Mouse (Mus musculus): ENCODE data around the gene C1qb. TPM values are rescaled to one million over a fixed set of nuclear protein-coding genes. Genes with fewer than 3 reads are reported as not detected.

Gene C1qb
- 10 to 100 TPM; 36.1 to 43.9 TPM for total RNA-seq (2021)
- long read RNA-seq, experiment 1, transcript C1qb-201 (3 exons, 1,088 nt) = major isoform, 60 of 63 reads
- long read RNA-seq, experiment 1, partial matches to known transcripts = 1 of 63 reads
- long read RNA-seq, experiment 1, other reads (novel, unspliced or antisense) = 2 of 63 reads
- long read RNA-seq, experiment 2, transcript C1qb-201 (3 exons, 1,088 nt) = major isoform, 48 of 48 reads
- long read RNA-seq, experiment 2, partial matches to known transcripts = 0 of 48 reads
- long read RNA-seq, experiment 2, other reads (novel, unspliced or antisense) = 0 of 48 reads

DNA sequence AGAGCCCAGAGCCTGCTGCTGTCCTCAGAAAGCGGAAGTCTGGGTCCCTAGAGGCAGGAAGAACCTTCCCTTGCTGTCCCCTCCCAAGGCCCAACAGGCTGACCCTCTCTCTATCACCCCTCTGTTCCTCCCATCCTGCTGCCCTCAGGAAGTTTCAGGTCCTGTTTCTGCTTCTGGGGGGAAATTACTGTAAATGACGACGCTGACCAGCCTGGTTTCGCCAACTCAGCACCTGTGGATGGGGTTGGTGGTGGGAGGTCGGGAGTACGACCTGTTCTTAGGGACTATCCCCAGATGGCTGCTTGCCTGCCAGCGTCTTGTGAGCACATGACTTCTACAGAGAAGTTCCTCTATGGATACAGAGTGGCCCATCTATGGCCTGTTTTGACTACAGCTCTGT, at the start of gene C1qb:
Gene C1qb (minus strand): TSS at position 87 of the 400 bp plus-strand sequence.
- peak in 1 of 2 experiments; percentile 43 for DNase-seq (ENCODE audit: low spot score in 2 of 2)
- intact Hi-C loops (cut with DNase I) = no loop called here

DNA sequence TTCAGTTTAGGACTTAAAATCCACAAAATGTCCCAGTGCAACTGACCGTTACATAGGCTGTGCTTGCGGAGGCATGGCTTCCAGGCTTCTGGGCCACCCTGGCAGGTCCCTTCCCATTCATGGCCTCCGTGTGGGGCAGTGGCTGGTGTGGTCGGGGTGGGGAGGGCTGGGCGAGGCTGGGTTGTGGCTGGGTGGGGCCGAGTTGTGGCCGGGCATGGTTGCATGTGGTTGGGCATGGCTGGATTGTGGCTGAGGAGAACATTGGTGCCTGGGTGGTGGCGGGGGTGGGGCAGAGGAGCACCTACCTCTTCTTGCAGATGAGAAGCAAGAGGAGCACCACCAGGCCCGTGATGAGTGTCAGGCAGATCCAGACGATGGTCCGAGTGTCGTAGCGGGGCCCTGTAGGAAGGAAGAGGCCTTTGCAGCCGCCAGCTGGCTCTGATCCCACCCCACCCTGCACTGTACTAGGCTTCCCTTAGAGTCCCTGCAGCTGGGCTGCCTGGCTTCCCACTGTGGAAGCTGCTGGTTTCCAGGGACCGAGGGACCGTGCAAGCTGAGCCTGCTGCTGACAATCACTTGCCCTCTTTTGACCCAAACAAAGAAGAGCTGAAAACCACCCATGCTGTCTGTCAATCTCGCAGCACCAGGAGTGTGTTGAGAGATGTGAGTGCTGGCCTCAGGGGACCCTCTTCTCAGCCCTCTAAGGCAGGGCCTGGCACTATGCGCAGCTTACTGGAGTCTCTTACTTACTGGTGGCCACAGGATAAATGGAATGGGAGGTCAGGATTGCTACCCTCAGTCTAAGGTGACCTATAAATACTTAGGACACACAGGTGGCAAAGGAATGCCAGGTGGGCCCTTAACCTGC, 49.0 kb upstream of the C1qb start:
- DNase-seq (ENCODE audit: low spot score in 2 of 2) = no peak
- intact Hi-C loops (cut with DNase I) = no loop called here

DNA sequence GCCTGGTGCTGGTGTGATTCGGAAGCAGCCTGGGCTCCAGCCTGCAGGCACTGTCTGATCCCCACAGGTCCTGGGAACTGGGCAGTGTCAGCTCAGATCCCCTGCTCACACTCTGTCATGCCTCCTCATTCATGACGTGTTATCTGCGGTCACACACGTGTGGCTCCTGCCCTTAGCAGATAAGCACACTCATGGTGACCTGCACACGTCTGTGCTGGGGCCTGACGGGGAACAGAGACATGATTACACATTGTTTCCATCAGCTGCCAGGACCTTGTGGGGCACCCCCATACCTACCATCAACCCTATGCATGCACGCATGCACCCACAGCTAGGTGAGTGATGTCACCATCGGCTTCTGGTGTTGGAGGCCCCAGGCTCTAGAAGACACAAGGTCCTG, 44.5 kb upstream of the C1qb start:
- no peak for DNase-seq (ENCODE audit: low spot score in 2 of 2)
- intact Hi-C loops (cut with DNase I) = no loop called here

DNA sequence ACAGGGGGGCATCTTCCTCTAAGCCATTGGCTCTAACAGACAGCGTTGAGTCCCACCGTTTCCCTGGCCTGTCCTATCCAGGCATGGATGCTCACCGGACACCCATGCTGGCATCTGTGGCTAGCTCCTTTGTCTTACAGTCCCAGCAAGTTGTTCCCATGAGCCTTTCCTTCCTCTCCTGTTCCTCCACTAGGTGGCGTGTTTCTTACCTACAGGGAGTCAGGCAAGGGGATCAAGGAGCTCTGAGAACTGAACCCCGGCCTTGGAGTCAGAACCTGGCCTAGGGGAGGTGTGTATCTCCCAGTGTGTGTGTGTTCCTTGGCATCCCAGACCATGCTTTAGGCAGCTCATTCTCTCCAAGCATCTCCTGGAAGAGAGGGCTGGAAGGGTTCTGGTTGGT, 42.9 kb upstream of the C1qb start:
- peak; percentile 52 to 60 for DNase-seq (ENCODE audit: low spot score in 2 of 2)

DNA sequence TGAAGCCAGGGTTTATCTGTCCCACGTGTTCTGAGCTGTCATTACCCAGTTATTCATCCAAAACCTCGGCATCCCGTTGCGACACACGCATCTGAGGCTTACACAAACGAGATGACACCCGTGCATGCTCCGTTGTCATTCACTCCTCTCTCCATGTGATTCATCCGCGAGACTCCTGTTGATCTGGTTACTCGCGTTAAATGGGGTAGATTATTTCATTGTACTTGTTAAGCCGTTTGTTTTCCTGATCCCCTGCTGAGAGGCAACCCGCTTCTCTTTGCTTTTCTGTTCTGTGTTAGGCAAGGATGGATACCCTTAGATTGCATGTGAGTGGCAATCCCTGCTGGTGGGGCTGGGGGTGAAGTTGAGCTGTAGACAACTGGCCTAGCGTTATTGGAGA, 39.8 kb upstream of the C1qb start:
- intact Hi-C loops (cut with DNase I) = loop anchor here (5.0 kb wide), 1 partner anchor 56 kb away; no protein-coding TSS in a partner anchor
- peak in 1 of 2 experiments; percentile 30 for DNase-seq (ENCODE audit: low spot score in 2 of 2)

More for the DNA sequence above, 42.9 kb upstream of the C1qb start:
- intact Hi-C loops (cut with DNase I) = loop anchor here (5.0 kb wide), 1 partner anchor 53 kb away; no protein-coding TSS in a partner anchor

DNA sequence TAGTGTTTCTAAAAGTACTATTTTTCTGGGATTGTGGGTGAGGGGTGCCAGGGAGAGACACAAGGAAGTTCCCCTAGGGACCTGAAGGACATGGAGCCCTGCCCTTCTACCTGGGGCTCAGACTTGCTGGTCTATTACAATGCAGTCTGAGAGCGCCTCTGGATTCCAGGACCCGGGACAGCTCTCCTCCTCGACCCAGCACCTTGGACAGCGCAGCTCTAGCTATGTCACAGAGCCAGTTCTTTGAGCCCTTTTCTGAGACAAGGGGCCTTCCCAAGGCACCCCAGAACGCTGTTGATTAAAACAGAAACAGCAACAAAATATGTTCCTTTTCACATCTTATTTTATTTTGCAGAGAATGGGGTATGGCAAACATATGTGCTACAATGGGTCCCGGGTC, 38.5 kb upstream of the C1qb start:
- intact Hi-C loops (cut with DNase I) = no loop called here
- peak in 1 of 2 experiments; percentile 33 for DNase-seq (ENCODE audit: low spot score in 2 of 2)

DNA sequence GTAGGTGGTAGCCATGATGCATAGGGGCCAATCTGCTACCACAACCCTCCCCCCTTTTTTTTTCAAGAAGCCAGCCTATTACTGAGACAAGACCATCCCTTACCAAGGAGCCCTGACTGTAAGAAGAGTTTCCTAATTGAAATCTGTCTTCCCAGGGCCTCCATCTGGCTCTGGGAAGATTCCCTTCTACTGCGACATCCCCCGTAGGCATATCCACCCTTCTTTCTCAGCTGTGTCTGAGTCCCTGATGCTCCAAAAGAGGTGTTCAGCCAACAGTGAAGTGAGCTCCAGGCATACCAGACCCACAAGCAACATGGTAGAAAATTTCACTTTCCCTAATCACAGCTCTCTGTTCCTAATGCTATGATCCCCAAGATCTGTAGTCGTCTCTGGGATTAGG, 33.5 kb upstream of the C1qb start:
- DNase-seq (ENCODE audit: low spot score in 2 of 2) = peak in 1 of 2 experiments; percentile 28
- intact Hi-C loops (cut with DNase I) = no loop called here

DNA sequence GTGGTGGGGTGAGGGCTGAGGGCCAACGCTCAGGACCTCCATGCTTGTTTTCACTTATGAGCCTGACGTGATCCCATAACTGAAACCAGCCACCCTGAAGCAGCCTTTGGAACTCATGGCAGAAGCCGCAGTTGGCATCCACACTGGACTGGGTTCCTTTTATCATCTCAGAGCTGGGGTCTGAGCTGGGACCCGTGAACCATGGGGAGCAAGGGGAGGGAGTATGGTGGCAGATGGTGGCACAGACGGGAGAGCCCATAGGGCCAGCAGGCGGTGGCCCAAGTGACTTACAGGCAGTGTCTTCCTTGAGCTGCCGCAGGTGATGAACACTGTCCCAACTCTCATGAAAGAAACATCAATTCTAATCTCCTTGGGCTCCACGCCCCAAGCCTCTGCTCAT, 32.8 kb upstream of the C1qb start:
- no peak for DNase-seq (ENCODE audit: low spot score in 2 of 2)
- intact Hi-C loops (cut with DNase I) = no loop called here

DNA sequence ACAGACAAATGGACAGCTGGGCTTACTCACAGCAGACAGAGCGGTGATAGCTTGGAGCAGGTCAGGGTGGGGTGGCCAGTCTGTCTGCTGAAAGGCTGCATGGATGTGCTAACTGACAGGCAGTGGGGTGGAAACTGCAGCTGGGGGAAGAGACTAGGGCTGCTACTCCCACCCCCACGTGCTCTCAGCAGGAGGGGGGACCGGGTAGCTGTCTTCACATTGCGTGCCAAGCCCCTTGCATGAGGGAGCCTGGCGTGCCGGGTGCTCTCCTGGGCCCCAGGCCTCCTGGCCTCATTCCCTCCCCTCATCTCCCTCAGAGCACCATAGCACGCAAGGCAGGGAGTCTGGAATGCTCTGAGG, 31.2 kb upstream of the C1qb start:
- DNase-seq (ENCODE audit: low spot score in 2 of 2) = no peak
- intact Hi-C loops (cut with DNase I) = no loop called here

DNA sequence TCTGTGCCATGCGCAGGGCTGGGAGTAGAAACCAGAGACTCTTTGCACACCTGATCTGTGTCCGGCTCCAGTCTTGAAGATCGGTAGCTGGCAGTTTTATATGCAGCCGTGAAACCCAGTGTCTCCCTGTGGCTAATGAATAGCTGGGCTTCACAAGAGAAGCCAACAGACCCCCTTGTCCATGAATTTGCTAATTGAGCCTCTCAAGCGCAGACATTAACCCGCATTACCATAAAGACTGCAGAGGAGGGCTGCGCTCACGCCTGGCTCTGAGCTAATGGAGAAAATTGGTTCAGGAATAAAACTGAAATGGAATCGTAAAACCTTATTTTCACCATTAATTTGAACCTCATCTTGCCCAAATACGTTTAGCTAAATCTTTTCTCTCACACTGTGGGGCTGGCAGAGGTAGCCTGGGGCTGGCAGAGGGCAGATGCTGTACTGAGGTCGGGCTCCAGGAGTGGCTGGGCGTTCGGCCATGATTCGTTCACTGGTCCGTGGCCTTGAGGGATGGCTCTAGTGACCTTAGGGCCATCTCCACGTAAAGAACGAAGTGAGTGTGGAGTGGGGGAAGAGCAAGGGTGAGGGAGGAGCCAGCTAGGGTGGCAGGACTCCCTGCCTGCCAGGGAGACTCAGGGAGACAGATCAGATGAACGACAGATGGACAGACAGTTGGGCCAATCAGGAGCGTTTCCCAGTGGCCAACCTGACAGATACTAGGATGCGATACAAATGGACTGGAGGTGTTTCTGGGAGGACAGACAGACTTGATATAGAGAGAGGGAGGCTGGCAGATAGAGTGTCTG, 30.6 kb upstream of the C1qb start:
- intact Hi-C loops (cut with DNase I) = no loop called here
- no peak for DNase-seq (ENCODE audit: low spot score in 2 of 2)

DNA sequence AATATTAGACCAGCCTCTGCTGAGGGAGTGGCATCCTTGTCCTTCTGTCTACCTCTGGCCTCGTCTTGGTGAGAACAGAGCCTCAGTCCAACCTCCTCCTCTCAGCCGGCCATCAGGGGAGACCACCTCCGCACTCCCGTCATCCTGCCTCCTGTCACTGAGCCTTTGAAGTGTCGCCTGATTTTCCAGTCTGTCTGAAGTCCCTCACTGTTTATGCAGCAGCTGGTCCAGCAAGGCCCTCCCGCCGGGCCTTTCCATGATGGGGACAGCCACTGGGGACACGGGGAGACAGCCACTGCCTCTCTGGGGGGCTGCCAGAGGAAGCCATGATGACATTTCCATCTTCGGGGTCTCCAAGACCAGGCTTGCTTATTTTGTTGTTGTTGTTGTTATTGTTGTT, 26.9 kb upstream of the C1qb start:
- intact Hi-C loops (cut with DNase I) = no loop called here
- DNase-seq (ENCODE audit: low spot score in 2 of 2) = no peak

DNA sequence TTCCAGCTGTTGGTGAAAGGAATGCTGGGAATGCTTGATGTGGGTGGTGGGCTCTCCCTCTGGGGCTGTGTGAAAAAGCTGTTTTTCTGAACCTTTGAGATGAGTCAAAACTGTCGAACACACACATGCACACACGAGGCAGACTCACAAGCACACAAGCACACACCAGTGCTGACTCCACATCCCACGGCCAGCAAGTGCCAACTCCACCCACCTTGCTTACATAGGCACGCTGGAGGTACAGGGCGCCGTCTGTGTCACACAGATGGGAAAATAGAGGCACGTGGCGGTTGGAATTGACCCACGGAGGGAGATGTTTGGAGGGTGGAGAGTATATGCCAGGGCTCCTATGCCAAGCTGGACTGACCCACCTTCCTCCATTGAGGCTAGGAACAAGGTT, 25.8 kb upstream of the C1qb start:
- intact Hi-C loops (cut with DNase I) = no loop called here
- DNase-seq (ENCODE audit: low spot score in 2 of 2) = peak in 1 of 2 experiments; percentile 30

DNA sequence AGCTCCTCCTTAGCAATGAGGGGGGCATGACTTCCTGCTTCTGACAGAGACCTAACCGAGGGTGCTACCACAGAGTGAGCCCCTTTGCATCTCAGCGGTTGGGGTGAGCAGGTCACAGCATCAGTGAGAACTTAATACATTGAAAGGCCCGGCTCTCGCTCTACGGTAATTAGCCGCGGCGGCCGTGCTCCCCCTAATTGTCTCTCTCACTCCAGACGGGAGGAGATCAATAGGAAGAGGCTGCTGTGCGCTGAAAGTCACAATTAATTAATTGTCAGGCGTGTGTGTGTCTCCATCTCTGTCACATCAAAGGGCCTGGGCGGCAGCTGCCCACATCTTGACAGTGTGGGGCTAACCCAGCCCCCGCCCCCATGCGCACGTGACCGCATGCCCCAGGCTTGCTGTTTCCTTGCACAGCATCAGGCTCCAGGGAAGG, 25.2 kb upstream of the C1qb start:
- no peak for DNase-seq (ENCODE audit: low spot score in 2 of 2)
- intact Hi-C loops (cut with DNase I) = no loop called here

DNA sequence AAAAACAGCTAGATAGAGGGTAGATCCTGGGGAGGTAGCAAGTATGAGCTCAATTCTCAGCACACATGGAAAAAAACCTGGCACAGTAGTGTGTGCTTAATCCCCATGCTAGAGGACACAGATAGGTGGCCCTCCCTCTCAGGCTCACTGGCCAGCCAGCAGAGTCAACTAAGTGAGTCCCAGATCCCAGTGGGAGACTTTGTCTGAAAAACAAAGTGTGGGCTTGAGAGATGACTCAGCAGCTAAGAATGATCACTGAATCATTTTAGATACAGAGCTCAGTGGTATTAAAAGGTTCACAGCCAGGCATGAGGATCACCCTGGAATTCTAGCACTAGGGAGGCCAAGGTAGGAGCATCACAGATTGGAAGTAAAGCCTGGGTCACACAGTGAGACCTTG, 21.8 kb upstream of the C1qb start:
- intact Hi-C loops (cut with DNase I) = loop anchor here (5.0 kb wide), 1 partner anchor 74 kb away; no protein-coding TSS in a partner anchor
- no peak for DNase-seq (ENCODE audit: low spot score in 2 of 2)

DNA sequence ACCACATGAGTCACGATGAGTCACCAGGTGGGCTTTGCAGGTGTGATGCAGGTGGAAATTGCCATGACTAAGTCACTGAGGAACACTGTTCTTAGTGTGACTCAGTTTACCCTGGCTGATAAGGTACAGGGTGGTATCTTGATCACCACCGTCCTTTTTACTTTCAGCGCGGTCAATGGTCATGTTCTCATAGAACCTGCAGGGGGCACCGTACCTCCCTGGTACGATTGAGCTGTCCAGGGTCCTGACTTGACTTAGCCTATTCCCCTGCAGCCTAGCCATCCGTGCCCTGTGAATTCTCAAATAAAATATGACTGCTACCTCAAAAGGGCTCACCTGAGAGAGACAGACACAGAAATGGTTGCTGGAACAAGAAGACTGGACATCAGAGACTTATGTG, 21.0 kb upstream of the C1qb start:
- no peak for DNase-seq (ENCODE audit: low spot score in 2 of 2)
- intact Hi-C loops (cut with DNase I) = loop anchor here (5.0 kb wide), 1 partner anchor 75 kb away; no protein-coding TSS in a partner anchor

DNA sequence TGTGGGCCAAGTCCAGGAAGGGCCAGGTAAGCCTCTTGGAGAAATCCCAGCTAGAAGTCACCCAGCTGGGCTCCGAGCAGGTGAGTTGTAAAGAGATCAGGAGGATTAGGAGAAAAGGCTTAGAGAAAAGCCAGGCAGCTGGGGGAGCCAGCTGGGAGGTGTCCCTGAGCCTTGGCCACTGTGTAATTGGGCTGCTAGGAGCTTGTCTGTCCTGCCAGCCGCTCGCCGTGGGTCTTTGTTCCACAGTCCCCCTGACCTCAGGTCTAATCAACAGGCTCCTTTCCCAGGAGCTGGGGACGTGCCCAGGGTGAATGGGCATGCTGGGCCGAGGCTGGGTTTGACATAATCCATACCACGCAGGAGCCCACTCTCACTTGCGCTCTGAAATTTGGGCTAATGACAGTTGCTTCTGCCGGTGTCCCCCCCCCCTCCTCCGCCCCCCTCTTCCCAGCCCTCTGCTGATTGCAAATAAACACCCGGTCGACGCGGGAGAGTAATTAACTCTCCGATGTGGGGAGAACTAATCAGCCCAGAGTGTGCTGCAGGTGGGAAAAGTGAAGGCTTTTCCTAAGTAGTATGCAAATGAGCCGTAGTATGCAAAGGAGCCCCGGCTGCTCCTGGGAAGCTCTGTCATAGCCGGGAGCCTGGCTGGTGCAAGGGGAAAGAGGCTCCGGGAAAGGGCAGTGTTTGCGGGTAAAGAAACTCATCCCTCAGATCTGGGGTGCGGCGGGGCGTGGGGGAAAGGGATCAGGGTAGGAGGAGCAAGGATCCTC, 19.0 kb upstream of the C1qb start:
- DNase-seq (ENCODE audit: low spot score in 2 of 2) = no peak
- intact Hi-C loops (cut with DNase I) = loop anchor here (5.0 kb wide), 1 partner anchor 77 kb away; no protein-coding TSS in a partner anchor

DNA sequence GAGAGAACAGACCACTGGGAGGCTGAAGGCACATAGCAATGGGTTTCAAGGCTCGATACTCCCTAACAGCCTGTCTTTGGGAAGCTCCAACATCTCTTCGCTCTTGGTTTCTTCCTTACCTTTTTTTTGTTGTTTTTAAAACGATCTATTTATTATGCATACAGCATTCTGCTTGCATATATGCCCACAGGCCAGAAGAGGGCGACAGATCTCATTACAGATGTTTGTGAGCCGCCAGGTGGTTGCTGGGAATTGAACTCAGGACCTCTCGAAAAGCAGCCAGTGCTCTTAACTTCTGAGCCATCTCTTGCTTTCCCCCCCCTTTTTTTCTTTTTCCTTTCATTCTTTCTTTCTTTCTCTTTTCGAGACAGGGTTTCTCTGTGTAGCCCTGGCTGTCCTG, 13.2 kb upstream of the C1qb start:
- intact Hi-C loops (cut with DNase I) = loop anchor here (10.0 kb wide), 1 partner anchor 406 kb away; no protein-coding TSS in a partner anchor
- DNase-seq (ENCODE audit: low spot score in 2 of 2) = no peak

DNA sequence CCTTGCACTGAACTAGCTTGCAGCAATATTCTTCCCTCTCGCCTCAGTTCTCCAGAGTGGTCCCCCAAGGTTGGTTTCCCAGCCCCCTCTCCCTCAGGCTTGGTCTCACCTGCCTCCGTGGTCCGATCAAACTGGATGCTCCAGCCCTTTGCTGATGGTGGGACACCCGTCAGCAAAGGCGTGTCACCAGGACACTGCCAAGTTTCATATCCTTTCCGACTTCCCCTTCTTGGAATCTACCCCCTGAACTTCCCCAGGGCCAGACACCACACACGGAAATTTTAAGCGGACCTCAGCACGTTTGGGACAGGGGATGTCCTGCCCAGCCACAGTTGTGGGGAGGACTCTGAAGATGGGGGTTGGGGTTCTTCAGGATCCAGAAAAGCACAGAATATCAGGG, 12.7 kb upstream of the C1qb start, which contains the start of gene C1qa:
Gene C1qa (minus strand): TSS at position 167 of the 400 bp plus-strand sequence.
- intact Hi-C loops (cut with DNase I) = loop anchor here (10.0 kb wide), 1 partner anchor 406 kb away; no protein-coding TSS in a partner anchor
- DNase-seq (ENCODE audit: low spot score in 2 of 2) = peak in 1 of 2 experiments; percentile 30
